Mouse (Mus musculus) frontal cortex, postnatal 14 days (tissue): ENCODE data around the gene P2rx3.

ENCODE experiments used
- DNase-seq, 2 experiments: peaks; one replicate each; pipeline ENCODE4 v3.0.0; 2022; ENCODE audit warnings: low spot score in 2 of 2

Gene P2rx3

GRCm38 (mm10) chr2:84987930-84988329 is 49.3 kb downstream of the P2rx3 start, which contains the start of gene Prg3:
Gene Prg3, plus strand, starts transcription at chr2:84988215.
- DNase-seq = no peak

GRCm38 (mm10) chr2:84980188-84980587 is 57.1 kb downstream of the P2rx3 start, which contains the start of gene Prg2:
Gene Prg2, plus strand, starts transcription at chr2:84980461.
- no peak for DNase-seq

- DNase-seq = no peak
These were observed 61.7 kb downstream of the P2rx3 start for GRCm38 (mm10) chr2:84975580-84975979.

GRCm38 (mm10) chr2:84967318-84967991 is 69.8 kb downstream of the P2rx3 start:
- no peak for DNase-seq

- DNase-seq = no peak
These were observed 73.0 kb downstream of the P2rx3 start for GRCm38 (mm10) chr2:84964111-84964801.

GRCm38 (mm10) chr2:84962906-84963507 is 74.3 kb downstream of the P2rx3 start:
- DNase-seq = no peak

- DNase-seq = no peak
These were observed 75.4 kb downstream of the P2rx3 start for GRCm38 (mm10) chr2:84961901-84962300.

GRCm38 (mm10) chr2:84961300-84961699 is 76.0 kb downstream of the P2rx3 start:
- DNase-seq = no peak

DNA sequence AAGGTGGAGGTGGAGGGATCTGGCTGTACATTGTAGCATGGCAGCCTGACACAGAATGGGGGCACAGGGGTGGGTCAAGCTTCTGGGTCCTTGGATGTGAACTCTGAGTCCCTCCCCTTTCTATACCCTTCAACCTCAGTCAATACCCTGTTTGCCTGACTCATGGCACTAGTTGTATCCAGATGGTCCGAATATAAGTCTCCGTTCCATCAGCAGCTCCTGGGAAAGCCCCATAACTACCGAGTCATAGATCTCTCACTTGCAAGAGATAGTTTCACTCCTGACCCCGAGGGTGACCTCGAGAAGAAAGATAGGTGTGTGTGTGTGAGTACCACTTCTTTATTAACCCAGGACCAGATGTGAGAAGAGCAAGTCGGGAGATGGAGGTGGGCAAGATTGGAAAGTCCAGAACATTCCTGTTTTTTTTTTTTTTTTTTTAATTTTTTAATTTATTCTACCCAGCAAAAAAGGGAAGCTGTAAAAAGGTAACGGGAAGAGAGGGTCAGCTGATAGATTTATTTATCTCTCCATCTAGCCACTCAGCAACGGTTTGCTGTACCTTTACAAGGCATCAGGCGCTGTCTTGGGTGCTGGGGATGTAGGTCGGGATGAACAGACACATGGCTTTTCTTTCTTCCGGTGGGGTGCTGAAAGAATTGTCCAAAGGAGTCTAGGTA is 78.5 kb downstream of the P2rx3 start:
- DNase-seq = no peak

- DNase-seq = peak in 1 of 2 experiments; percentile 26
These were observed 81.0 kb downstream of the P2rx3 start for GRCm38 (mm10) chr2:84956274-84956673.

DNA sequence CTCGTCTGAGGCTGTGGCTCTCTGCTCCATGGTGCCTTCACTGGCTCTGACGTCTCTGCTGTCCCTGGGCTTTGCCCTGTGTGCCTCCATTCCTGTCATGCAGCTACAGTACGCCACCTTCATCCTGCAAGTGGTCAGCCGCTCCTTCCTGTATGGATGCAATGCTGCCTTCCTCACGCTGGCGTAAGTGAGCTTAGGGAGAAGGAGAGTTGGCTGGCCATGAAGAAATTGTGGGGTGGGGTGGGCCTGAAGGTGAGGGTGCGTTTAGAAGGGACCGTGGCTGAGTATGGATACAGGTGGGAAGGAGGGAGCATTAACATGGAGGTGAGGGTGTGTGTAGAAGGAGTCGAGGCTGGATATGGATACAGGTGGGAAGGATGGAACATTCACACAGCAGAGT is 81.8 kb downstream of the P2rx3 start:
- DNase-seq = no peak

DNA sequence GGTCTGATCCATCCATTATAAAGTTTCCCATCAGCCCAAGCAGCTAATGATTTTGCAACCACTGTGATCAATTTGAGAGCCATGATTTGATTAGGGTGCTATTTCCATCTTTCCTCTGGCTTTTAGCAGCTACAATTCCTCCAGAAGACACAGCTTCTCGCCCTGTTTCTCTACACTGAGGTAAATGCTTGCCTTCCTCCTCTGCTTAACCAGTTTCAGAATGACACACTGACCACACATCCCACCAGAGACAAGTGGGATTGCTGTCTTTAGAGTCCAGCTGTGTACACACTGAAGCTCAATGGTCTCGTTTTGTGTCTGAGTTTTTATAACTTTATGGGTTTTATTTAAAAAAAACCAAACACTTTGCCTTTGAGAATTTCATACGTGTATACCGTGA is 84.6 kb downstream of the P2rx3 start:
- DNase-seq = no peak

- DNase-seq = no peak
These were observed 85.0 kb downstream of the P2rx3 start for GRCm38 (mm10) chr2:84952251-84952650.

- DNase-seq = no peak
These were observed 86.2 kb downstream of the P2rx3 start for GRCm38 (mm10) chr2:84951027-84951426.

DNA sequence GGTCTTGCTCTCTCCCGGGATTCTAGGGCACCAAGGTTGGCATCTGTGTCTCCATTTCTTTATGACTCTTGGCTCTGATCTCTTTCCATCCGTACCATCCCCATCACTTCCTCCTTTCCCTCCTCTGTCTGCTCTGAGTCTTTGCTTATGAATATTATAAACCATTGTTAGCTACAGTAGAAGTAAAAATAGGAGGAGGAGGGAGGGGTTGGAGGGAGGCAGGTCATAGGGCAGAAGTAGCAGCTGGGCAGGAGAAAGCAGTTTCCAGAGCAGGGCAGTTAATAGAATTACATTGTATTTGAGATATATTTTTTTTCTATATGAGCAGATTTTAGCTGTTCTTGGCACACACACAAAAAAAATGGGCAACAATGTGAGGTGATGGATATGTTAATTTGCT is 88.5 kb downstream of the P2rx3 start:
- no peak for DNase-seq
